9 mouse cellular contexts compared by ENCODE assay signal in genomic region chr1:136008159-136008533, GRCm38 (mm10). TPM values are rescaled to one million over a fixed set of nuclear protein-coding genes. Genes with fewer than 3 reads are reported as not detected.
DNase-seq lines count a peak whose midpoint lies in the region; ATAC-seq and TF ChIP-seq lines count a peak whose summit lies in the region.
"Had no signal": no experiment of that assay in that cellular context is flagged by ENCODE, and none has a peak within 500 bp of the region (broad histone marks: within the 10 kb centered on the region; RNA-seq: fewer than 3 reads in every experiment).

No protein-coding gene starts in this region.

- TF ChIP-seq EP300 in MEL (IDR thresholded peaks at IDR 0.05; ENCODE audit: low read depth in 1 of 2, low read length in 2 of 2) = no peak

- no peak for DNase-seq in heart, embryonic 10.5 days (ENCODE audit: low spot score)
- no peak for DNase-seq in heart, postnatal 4 days
- no peak for DNase-seq in MEL (ENCODE audit: low read depth, low spot score)
- no peak for DNase-seq in hindbrain, embryonic 11.5 days (ENCODE audit: low spot score)
- DNase-seq in T-cell, adult 2 months (ENCODE audit: low spot score) = no peak
- DNase-seq in spleen, postnatal 4 days (ENCODE audit: low spot score in 2 of 2) = no peak
- no peak for DNase-seq in lung, postnatal 10 days

- peak overlapping the region; percentile 44 for H3K9ac ChIP-seq in MEL (ENCODE audit: control insufficient read depth, low read depth, low read length, poor library complexity, severe bottlenecking)
- no peak overlapping the region for H3K9ac ChIP-seq in hindbrain, embryonic 11.5 days (ENCODE audit: low read depth, low read length)

- TF ChIP-seq RAD21 in MEL (IDR thresholded peaks at IDR 0.05; ENCODE audit: low read depth, low read length) = no peak

- peak; percentile 17; the same call in 1 of the 2 replicates for ATAC-seq in hindbrain, embryonic 11.5 days (ENCODE audit: low FRiP score)
- peak; percentile 42 for ATAC-seq in megakaryocyte progenitor cell, adult 5-6 weeks (replicated peaks; ENCODE audit: poor library complexity)

- H3K4me2 ChIP-seq in hindbrain, embryonic 11.5 days (replicated peaks; ENCODE audit: low read depth, low read length) = peak overlapping the region; percentile 82

- no peaks in the 10 kb centered on the region for H3K36me3 ChIP-seq in heart, embryonic 10.5 days
- H3K36me3 ChIP-seq in MEL (ENCODE audit: control insufficient read depth in 1 of 2, insufficient read depth in 2 of 2, low read length in 2 of 2) = peaks cover 0 to 13% of the 10 kb centered on the region in 2 experiments; a peak in 2 of 4 replicates
- no peaks in the 10 kb centered on the region for H3K36me3 ChIP-seq in hindbrain, embryonic 11.5 days (ENCODE audit: control insufficient read depth, insufficient read depth, low read length)

- H3K4me3 ChIP-seq in heart, embryonic 10.5 days = peak overlapping the region; percentile 61
- peak overlapping the region; percentile 60 to 64 for H3K4me3 ChIP-seq in MEL (ENCODE audit: control insufficient read depth in 1 of 2, insufficient read depth in 1 of 2, low read depth in 2 of 2, low read length in 2 of 2)
- peak overlapping the region; percentile 29 for H3K4me3 ChIP-seq in hindbrain, embryonic 11.5 days (ENCODE audit: low read depth, low read length)

- no peaks in the 10 kb centered on the region for H3K9me3 ChIP-seq in heart, embryonic 10.5 days
- H3K9me3 ChIP-seq in MEL (replicated peaks; ENCODE audit: insufficient read depth, low read length) = no peaks in the 10 kb centered on the region
- H3K9me3 ChIP-seq in hindbrain, embryonic 11.5 days (ENCODE audit: control insufficient read depth, low read length) = no peaks in the 10 kb centered on the region

- peaks cover 13% of the 10 kb centered on the region for H3K27me3 ChIP-seq in heart, embryonic 10.5 days (ENCODE audit: insufficient read depth, poor library complexity, severe bottlenecking)
- no peaks in the 10 kb centered on the region; a peak in 3 of 4 replicates for H3K27me3 ChIP-seq in MEL (ENCODE audit: control insufficient read depth in 1 of 2, insufficient read depth in 2 of 2, low read length in 2 of 2)
- no peaks in the 10 kb centered on the region; the same call in 1 of the 2 replicates for H3K27me3 ChIP-seq in hindbrain, embryonic 11.5 days (ENCODE audit: control insufficient read depth, insufficient read depth, low read length)

- H3K79me2 ChIP-seq in MEL (ENCODE audit: control insufficient read depth, insufficient read depth, low read length, poor library complexity) = no peaks in the 10 kb centered on the region

- TF ChIP-seq POLR2A in MEL (IDR thresholded peaks at IDR 0.05; ENCODE audit: control insufficient read depth in 1 of 2, insufficient read depth in 1 of 2, low read depth in 1 of 2, low read length in 2 of 2, poor library complexity in 1 of 2) = no peak

- H3K27ac ChIP-seq in heart, embryonic 10.5 days = no peak overlapping the region
- H3K27ac ChIP-seq in MEL (ENCODE audit: control insufficient read depth, low read depth, low read length) = no peak overlapping the region
- no peak overlapping the region for H3K27ac ChIP-seq in hindbrain, embryonic 11.5 days (ENCODE audit: low read depth, low read length)

- WGBS in heart, embryonic 10.5 days = 24% methylated on average over 8 of the region's 8 CpGs
- 21% methylated on average over 8 of the region's 8 CpGs for WGBS in hindbrain, embryonic 11.5 days

- TF ChIP-seq CTCF in MEL (IDR thresholded peaks at IDR 0.05 in 2 of 3, conservative IDR thresholded peaks at IDR 0.05 in 1 of 3; ENCODE audit: control insufficient read depth in 1 of 3, insufficient read depth in 1 of 3, low read depth in 2 of 3, low read length in 3 of 3, poor library complexity in 1 of 3, severe bottlenecking in 1 of 3) = no peak

- peaks cover 16% of the 10 kb centered on the region for H3K4me1 ChIP-seq in heart, embryonic 10.5 days
- H3K4me1 ChIP-seq in MEL (ENCODE audit: control insufficient read depth in 1 of 2, insufficient read depth in 2 of 2, low read length in 2 of 2) = peaks cover 6 to 18% of the 10 kb centered on the region in 2 experiments
- H3K4me1 ChIP-seq in hindbrain, embryonic 11.5 days (replicated peaks; ENCODE audit: control insufficient read depth, insufficient read depth, low read length) = no peaks in the 10 kb centered on the region; the same call in 1 of the 2 replicates

TF ChIP-seq in MEL, 35 proteins besides CTCF, POLR2A, EP300 and RAD21:
- TF ChIP-seq MEF2A (IDR thresholded peaks at IDR 0.05; ENCODE audit: extremely low read depth, insufficient replicate concordance, low read depth, low read length, poor library complexity, severe bottlenecking) (no peak), SMC3 (IDR thresholded peaks at IDR 0.05; ENCODE audit: low read depth, low read length) (no peak), SIN3A (IDR thresholded peaks at IDR 0.05; ENCODE audit: low read length) (peak; percentile 41; the same call in 1 of the 2 replicates), HCFC1 (IDR thresholded peaks at IDR 0.05; ENCODE audit: low read depth, low read length) (no peak), MAZ (IDR thresholded peaks at IDR 0.05; ENCODE audit: low read depth, low read length) (no peak), MXI1 (IDR thresholded peaks at IDR 0.05; ENCODE audit: low read depth, low read length) (peak; percentile 91), E2F4 (IDR thresholded peaks at IDR 0.05; ENCODE audit: borderline replicate concordance, low read depth, low read length) (no peak), KAT2A (conservative IDR thresholded peaks at IDR 0.05; ENCODE audit: low read depth, low read length) (no peak), MAX (IDR thresholded peaks at IDR 0.05; ENCODE audit: low read length) (peak; percentile 46), ELF1 (IDR thresholded peaks at IDR 0.05; ENCODE audit: low read depth, low read length) (no peak), MYB (IDR thresholded peaks at IDR 0.05; ENCODE audit: low read depth, low read length) (no peak), UBTF (IDR thresholded peaks at IDR 0.05; ENCODE audit: borderline replicate concordance, insufficient read depth, low read depth, low read length) (no peak), GATA1 (IDR thresholded peaks at IDR 0.05; ENCODE audit: low read depth, low read length) (no peak), USF1 (IDR thresholded peaks at IDR 0.05; ENCODE audit: low read depth, low read length) (peak; percentile 74), ETS1 (IDR thresholded peaks at IDR 0.05; ENCODE audit: low read depth, low read length) (no peak), ZNF384 (IDR thresholded peaks at IDR 0.05; ENCODE audit: low read depth, low read length) (no peak), BHLHE40 (IDR thresholded peaks at IDR 0.05; ENCODE audit: borderline replicate concordance, low read depth, low read length) (no peak; the same call in 1 of the 2 replicates)

RNA-seq across cellular contexts. Expression of gene Tmem9, which starts 0.2 kb away (rescaled TPM):
- polyA plus RNA-seq in heart, embryonic 10.5 days (2016; fragmentation: Nextera tagmentation; extraction: Ambion mirVana) = 155 and 166 TPM in 2 replicates
- total RNA-seq in heart, postnatal 4 days (2021) = 10 to 100 TPM; 30.0 to 33.5 TPM
- 35.4 and 52.2 TPM in 2 replicates for total RNA-seq in MEL (2012; rRNA removed)
- 10 to 100 TPM in 1 of 2 experiments, not detected in 1; 82.9 TPM for polyA plus RNA-seq in MEL (2012; ENCODE audit: insufficient read depth in 1 of 2, insufficient read length in 2 of 2, low read depth in 1 of 2, low replicate concordance in 2 of 2, missing spikeins in 1 of 2)
- 60.8 and 84.0 TPM in 2 replicates for polyA plus RNA-seq in hindbrain, embryonic 11.5 days (2014; fragmentation: Nextera tagmentation; extraction: Ambion mirVana)
- total RNA-seq in megakaryocyte progenitor cell, adult 5-6 weeks (2015) = 5.8 and 12.7 TPM in 2 replicates
- total RNA-seq in megakaryocyte progenitor cell, adult 5-6 weeks (2017) = 5.1 and 9.2 TPM in 2 replicates

RNA-seq across cellular contexts. Expression of gene Igfn1, which starts 2.0 kb away (rescaled TPM):
- polyA plus RNA-seq in heart, embryonic 10.5 days (2016; fragmentation: Nextera tagmentation; extraction: Ambion mirVana) = not detected in 2 replicates
- under 1 TPM in 1 of 2 experiments, not detected in 1; 0.14 TPM for total RNA-seq in heart, postnatal 4 days (2021)
- 0.15 TPM in 1 of 2 replicates, not detected in the other for total RNA-seq in MEL (2012; rRNA removed)
- under 1 TPM in 1 of 2 experiments, not detected in 1; 0.14 TPM for polyA plus RNA-seq in MEL (2012; ENCODE audit: insufficient read depth in 1 of 2, insufficient read length in 2 of 2, low read depth in 1 of 2, low replicate concordance in 2 of 2, missing spikeins in 1 of 2)
- polyA plus RNA-seq in hindbrain, embryonic 11.5 days (2014; fragmentation: Nextera tagmentation; extraction: Ambion mirVana) = not detected in 2 replicates
- not detected in 2 replicates for total RNA-seq in megakaryocyte progenitor cell, adult 5-6 weeks (2015)
- not detected in 2 replicates for total RNA-seq in megakaryocyte progenitor cell, adult 5-6 weeks (2017)
- total RNA-seq: liver, adult 2 months had no signal
- polyA plus RNA-seq: liver, adult 2 months had no signal

RNA-seq across cellular contexts. Expression of gene Ascl5, which starts 42.5 kb away (rescaled TPM):
- not detected in 2 replicates for polyA plus RNA-seq in heart, embryonic 10.5 days (2016; fragmentation: Nextera tagmentation; extraction: Ambion mirVana)
- not detected for total RNA-seq in heart, postnatal 4 days (2021)
- total RNA-seq in MEL (2012; rRNA removed) = not detected in 2 replicates
- polyA plus RNA-seq in MEL (2012; ENCODE audit: insufficient read depth in 1 of 2, insufficient read length in 2 of 2, low read depth in 1 of 2, low replicate concordance in 2 of 2, missing spikeins in 1 of 2) = not detected
- polyA plus RNA-seq in hindbrain, embryonic 11.5 days (2014; fragmentation: Nextera tagmentation; extraction: Ambion mirVana) = not detected in 2 replicates
- total RNA-seq in megakaryocyte progenitor cell, adult 5-6 weeks (2015) = not detected in 2 replicates
- total RNA-seq in megakaryocyte progenitor cell, adult 5-6 weeks (2017) = not detected in 2 replicates
- total RNA-seq: liver, adult 2 months had no signal
- polyA plus RNA-seq: liver, adult 2 months had no signal

RNA-seq across cellular contexts. Expression of gene Cacna1s, which starts 44.4 kb away (rescaled TPM):
- polyA plus RNA-seq in heart, embryonic 10.5 days (2016; fragmentation: Nextera tagmentation; extraction: Ambion mirVana) = 1.3 and 1.6 TPM in 2 replicates
- total RNA-seq in heart, postnatal 4 days (2021) = 1 to 10 TPM; 1.2 to 1.8 TPM
- not detected in 2 replicates for total RNA-seq in MEL (2012; rRNA removed)
- not detected for polyA plus RNA-seq in MEL (2012; ENCODE audit: insufficient read depth in 1 of 2, insufficient read length in 2 of 2, low read depth in 1 of 2, low replicate concordance in 2 of 2, missing spikeins in 1 of 2)
- polyA plus RNA-seq in hindbrain, embryonic 11.5 days (2014; fragmentation: Nextera tagmentation; extraction: Ambion mirVana) = 0.20 and 0.43 TPM in 2 replicates
- total RNA-seq in megakaryocyte progenitor cell, adult 5-6 weeks (2015) = not detected in 2 replicates
- not detected in 2 replicates for total RNA-seq in megakaryocyte progenitor cell, adult 5-6 weeks (2017)
- polyA plus RNA-seq: liver, adult 2 months had no signal
